In the genomic region with DNA sequence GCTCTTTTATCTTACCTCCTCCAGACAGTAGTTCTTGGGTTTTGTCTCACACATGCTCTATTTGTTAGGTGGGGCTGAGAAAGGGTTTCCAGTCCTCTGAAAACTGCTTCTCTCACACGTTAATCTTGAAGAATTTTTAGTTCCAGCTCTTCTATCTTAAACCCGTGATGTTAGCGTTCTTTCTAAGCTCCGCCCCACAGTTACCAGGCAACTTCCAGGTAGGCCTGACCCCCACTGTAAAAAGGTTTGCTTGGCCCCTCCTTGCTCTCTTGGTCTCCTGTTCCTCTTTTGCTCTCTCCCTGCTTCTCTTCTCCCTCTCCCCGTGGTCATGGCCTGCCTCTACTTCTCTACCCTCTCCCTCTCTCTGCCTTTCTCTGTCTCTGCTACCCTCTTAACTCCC, we compare ENCODE assay signal across 22 mouse cellular contexts.
"Had no signal": no experiment of that assay in that cellular context is flagged by ENCODE, and none has a peak within 500 bp of the region (broad histone marks: within the 10 kb centered on the region; RNA-seq: fewer than 3 reads in every experiment).

No protein-coding gene starts in this region.

- H3K4me3 ChIP-seq: left cerebral cortex, adult 2 months; limb, embryonic 10.5 days; limb, embryonic 13.5 days; liver, embryonic 12.5 days; liver, embryonic 15.5 days; lung, embryonic 15.5 days; megakaryocyte, embryonic 14.5 days; midbrain, embryonic 10.5 days; midbrain, embryonic 13.5 days; myocyte; neural tube, embryonic 13.5 days had no signal

- DNase-seq: kidney, postnatal 10 days; kidney, postnatal 36 days; layer of hippocampus, postnatal 36 days; liver; lung, adult 18-20 months; lung, postnatal 10 days; lung, postnatal 36 days; retina, postnatal 1 day; thymus, adult 18-20 months; thymus, postnatal 36 days had no signal

- H3K36me3 ChIP-seq: limb, embryonic 10.5 days; limb, embryonic 13.5 days; liver, embryonic 12.5 days; liver, embryonic 15.5 days; lung, embryonic 15.5 days; midbrain, embryonic 10.5 days; midbrain, embryonic 13.5 days; neural tube, embryonic 13.5 days had no signal

- H3K4me1 ChIP-seq: liver, embryonic 12.5 days; liver, embryonic 15.5 days; lung, embryonic 15.5 days; megakaryocyte, embryonic 14.5 days had no signal

- H3K9me3 ChIP-seq: limb, embryonic 10.5 days; limb, embryonic 13.5 days; liver, embryonic 12.5 days; liver, embryonic 15.5 days; lung, embryonic 15.5 days; megakaryocyte, embryonic 14.5 days; midbrain, embryonic 10.5 days; midbrain, embryonic 13.5 days; neural tube, embryonic 13.5 days had no signal

- H3K9ac ChIP-seq: limb, embryonic 13.5 days; liver, embryonic 12.5 days; liver, embryonic 15.5 days; lung, embryonic 15.5 days; midbrain, embryonic 13.5 days; neural tube, embryonic 13.5 days had no signal

- H3K27me3 ChIP-seq: limb, embryonic 13.5 days; liver, embryonic 15.5 days; megakaryocyte, embryonic 14.5 days; neural tube, embryonic 13.5 days had no signal

- H3K27ac ChIP-seq: left cerebral cortex, adult 2 months; limb, embryonic 10.5 days; limb, embryonic 13.5 days; liver, embryonic 12.5 days; liver, embryonic 15.5 days; lung, embryonic 15.5 days; midbrain, embryonic 10.5 days; midbrain, embryonic 13.5 days; neural tube, embryonic 13.5 days had no signal

- ATAC-seq: liver, embryonic 12.5 days; midbrain, embryonic 13.5 days; midbrain, embryonic 16.5 days had no signal

- H3K4me2 ChIP-seq: limb, embryonic 13.5 days; liver, embryonic 12.5 days; liver, embryonic 15.5 days; lung, embryonic 15.5 days; midbrain, embryonic 13.5 days; neural tube, embryonic 13.5 days had no signal
